Mouse (Mus musculus): Measurements from ENCODE around the gene Baiap2l2. TPM values are rescaled to one million over a fixed set of nuclear protein-coding genes. Genes with fewer than 3 reads are reported as not detected.

Gene Baiap2l2
- total and polyA plus RNA-seq, 2 experiments from 2014 or later: 1.7 to 6.8 TPM

DNA sequence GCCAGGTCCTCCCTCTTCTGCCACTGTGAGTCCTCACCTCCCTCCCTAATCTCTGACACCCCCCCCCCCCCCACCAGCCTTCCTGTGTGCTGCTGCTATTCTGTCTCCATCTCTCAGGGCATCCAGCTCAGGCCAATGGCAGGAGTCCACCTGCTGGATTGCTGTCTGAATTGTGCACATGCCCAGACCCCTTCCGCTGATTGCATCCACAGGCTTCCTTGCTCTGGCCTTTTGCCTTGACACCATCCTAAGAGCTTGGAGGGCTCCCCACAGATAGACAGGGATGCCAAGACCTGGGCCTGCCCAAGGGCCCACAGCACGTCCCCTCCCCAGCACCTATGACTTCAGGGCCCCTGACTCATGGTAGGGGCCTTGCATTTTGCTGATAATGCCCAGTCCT lies 75.0 kb downstream of the Baiap2l2 start:
- TF ChIP-seq CTCF (IDR thresholded peaks at IDR 0.05; ENCODE audit: low read depth): no peak
- Histone ChIP-seq H3K27ac (no peak overlapping the region), H3K4me3 (ENCODE audit: low read length) (no peak overlapping the region), H3K9me3 (ENCODE audit: low read length) (no peaks in the 10 kb centered on the region), H3K27me3 (ENCODE audit: insufficient read depth, low read length) (no peaks in the 10 kb centered on the region), H3K9ac (replicated peaks; ENCODE audit: low read length) (no peak overlapping the region), H3K4me1 (ENCODE audit: insufficient read depth, low read length) (no peaks in the 10 kb centered on the region), H3K4me2 (ENCODE audit: low read depth, low read length) (no peak overlapping the region), H3K36me3 (ENCODE audit: insufficient read depth, low read length) (no peaks in the 10 kb centered on the region)
- 38% methylated on average over 2 of the region's 2 CpGs for WGBS
- DNase-seq (ENCODE audit: low spot score) (no peak), ATAC-seq (no peak)

DNA sequence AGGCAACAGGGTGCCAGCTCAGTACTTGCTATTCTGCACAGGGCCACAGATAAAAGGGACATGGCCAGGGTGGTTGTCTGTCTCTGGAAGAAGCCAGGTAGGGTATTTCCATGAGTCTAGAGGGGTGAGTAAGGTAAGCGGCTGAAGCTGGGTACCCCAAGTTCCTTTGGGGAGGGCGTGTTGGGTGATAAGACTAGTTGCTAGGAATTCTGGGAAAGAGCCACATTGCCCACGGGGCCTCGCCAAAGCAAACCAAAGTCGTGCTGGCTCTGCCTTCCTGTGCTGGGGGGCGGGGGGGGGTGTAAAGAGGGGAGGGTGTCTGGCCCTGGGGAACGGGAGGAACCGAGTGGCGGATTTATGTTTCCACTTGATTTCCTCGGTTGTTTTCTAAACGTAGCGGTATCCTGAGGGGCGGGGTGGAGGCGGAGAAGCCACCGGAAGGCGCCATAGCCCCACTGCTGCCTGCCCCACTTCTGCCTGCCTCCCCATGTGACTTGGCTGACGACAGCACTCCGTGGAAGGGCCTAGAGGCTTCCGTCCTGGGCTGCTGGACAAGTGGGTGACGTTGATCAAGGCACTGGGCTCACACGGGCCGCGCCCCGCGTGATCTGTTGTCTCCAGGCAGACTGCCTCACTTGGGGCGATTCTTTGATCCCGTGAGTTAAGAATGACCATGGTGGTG lies 76.4 kb downstream of the Baiap2l2 start:
- DNase-seq (ENCODE audit: low spot score) (no peak), ATAC-seq (no peak)
- Histone ChIP-seq H3K4me1 (ENCODE audit: insufficient read depth, low read length) (no peaks in the 10 kb centered on the region), H3K9ac (replicated peaks; ENCODE audit: low read length) (no peak overlapping the region), H3K36me3 (ENCODE audit: insufficient read depth, low read length) (no peaks in the 10 kb centered on the region), H3K9me3 (ENCODE audit: low read length) (no peaks in the 10 kb centered on the region), H3K27ac (no peak overlapping the region), H3K27me3 (ENCODE audit: insufficient read depth, low read length) (no peaks in the 10 kb centered on the region), H3K4me2 (ENCODE audit: low read depth, low read length) (no peak overlapping the region), H3K4me3 (ENCODE audit: low read length) (no peak overlapping the region)
- WGBS: 78% methylated on average over 27 of the region's 27 CpGs
- no peak for TF ChIP-seq CTCF (IDR thresholded peaks at IDR 0.05; ENCODE audit: low read depth)

DNA sequence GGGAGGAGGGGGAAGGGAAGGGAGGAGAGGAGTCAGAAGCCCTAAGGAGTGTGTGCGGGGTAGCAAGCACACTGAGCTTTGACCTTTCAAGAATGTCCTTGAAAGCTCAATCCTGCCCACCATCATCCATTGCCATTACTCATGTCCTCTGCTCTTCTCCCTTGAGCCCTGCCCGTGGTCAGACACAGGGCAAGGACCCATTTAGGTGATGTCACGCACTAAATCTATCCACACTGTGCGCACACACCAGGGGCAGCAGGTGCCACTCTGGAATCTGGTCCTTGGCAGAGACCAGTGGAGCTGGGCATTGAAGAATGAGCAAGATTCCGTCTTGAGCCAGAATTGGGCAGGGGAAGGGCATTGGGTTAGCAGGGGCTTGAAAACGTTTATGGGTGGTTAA lies 77.1 kb downstream of the Baiap2l2 start:
- no peak overlapping the region for H3K4me3 ChIP-seq (ENCODE audit: low read length)
- H3K27me3 ChIP-seq (ENCODE audit: insufficient read depth, low read length): no peaks in the 10 kb centered on the region
- peak; percentile 46; the same call in 1 of the 2 replicates for ATAC-seq
- 77% methylated on average over 6 of the region's 6 CpGs for WGBS
- no peaks in the 10 kb centered on the region for H3K36me3 ChIP-seq (ENCODE audit: insufficient read depth, low read length)
- no peak overlapping the region for H3K27ac ChIP-seq
- no peaks in the 10 kb centered on the region for H3K4me1 ChIP-seq (ENCODE audit: insufficient read depth, low read length)
- H3K4me2 ChIP-seq (ENCODE audit: low read depth, low read length): no peak overlapping the region
- no peak overlapping the region for H3K9ac ChIP-seq (replicated peaks; ENCODE audit: low read length)
- no peak for TF ChIP-seq CTCF (IDR thresholded peaks at IDR 0.05; ENCODE audit: low read depth)
- H3K9me3 ChIP-seq (ENCODE audit: low read length): no peaks in the 10 kb centered on the region
- no peak for DNase-seq (ENCODE audit: low spot score)

Other genes with a start within 250 kb of the Baiap2l2 start
- gene Galr3, start 243.7 kb downstream of the Baiap2l2 start, total RNA-seq (2014; rRNA removed): 0.47 and 1.2 TPM in 2 replicates
- gene Galr3, start 243.7 kb downstream of the Baiap2l2 start, polyA plus RNA-seq (2015; fragmentation: Nextera tagmentation; extraction: Ambion mirVana): 0.20 and 0.25 TPM in 2 replicates
- gene Ankrd54, start 222.6 kb downstream of the Baiap2l2 start, total RNA-seq (2014; rRNA removed): 60.4 and 62.5 TPM in 2 replicates
- 36.7 and 42.4 TPM in 2 replicates for gene Ankrd54, start 222.6 kb downstream of the Baiap2l2 start, polyA plus RNA-seq (2015; fragmentation: Nextera tagmentation; extraction: Ambion mirVana)
- 221 and 229 TPM in 2 replicates for gene Eif3l, start 210.4 kb downstream of the Baiap2l2 start, total RNA-seq (2014; rRNA removed)
- gene Eif3l, start 210.4 kb downstream of the Baiap2l2 start, polyA plus RNA-seq (2015; fragmentation: Nextera tagmentation; extraction: Ambion mirVana): 163 and 164 TPM in 2 replicates
- gene Micall1, start 176.6 kb downstream of the Baiap2l2 start, total RNA-seq (2014; rRNA removed): 28.1 and 36.4 TPM in 2 replicates
- 8.0 and 9.5 TPM in 2 replicates for gene Micall1, start 176.6 kb downstream of the Baiap2l2 start, polyA plus RNA-seq (2015; fragmentation: Nextera tagmentation; extraction: Ambion mirVana)
- 49.9 and 50.1 TPM in 2 replicates for gene Polr2f, start 144.5 kb downstream of the Baiap2l2 start, total RNA-seq (2014; rRNA removed)
- gene Polr2f, start 144.5 kb downstream of the Baiap2l2 start, polyA plus RNA-seq (2015; fragmentation: Nextera tagmentation; extraction: Ambion mirVana): 326 and 334 TPM in 2 replicates
- gene 1700088E04Rik, start 144.3 kb downstream of the Baiap2l2 start, total RNA-seq (2014; rRNA removed): 6.0 and 10.1 TPM in 2 replicates
- gene 1700088E04Rik, start 144.3 kb downstream of the Baiap2l2 start, polyA plus RNA-seq (2015; fragmentation: Nextera tagmentation; extraction: Ambion mirVana): 18.0 and 21.4 TPM in 2 replicates
- 36.2 and 40.3 TPM in 2 replicates for gene Sox10, start 120.3 kb downstream of the Baiap2l2 start, total RNA-seq (2014; rRNA removed)
- 14.2 and 15.2 TPM in 2 replicates for gene Sox10, start 120.3 kb downstream of the Baiap2l2 start, polyA plus RNA-seq (2015; fragmentation: Nextera tagmentation; extraction: Ambion mirVana)
- gene Pick1, start 56.4 kb downstream of the Baiap2l2 start, total RNA-seq (2014; rRNA removed): 59.4 and 68.0 TPM in 2 replicates
- 67.7 and 70.0 TPM in 2 replicates for gene Pick1, start 56.4 kb downstream of the Baiap2l2 start, polyA plus RNA-seq (2015; fragmentation: Nextera tagmentation; extraction: Ambion mirVana)
- gene Gm49486, start 56.1 kb downstream of the Baiap2l2 start, total RNA-seq (2014; rRNA removed): 0.61 and 1.7 TPM in 2 replicates
- gene Gm49486, start 56.1 kb downstream of the Baiap2l2 start, polyA plus RNA-seq (2015; fragmentation: Nextera tagmentation; extraction: Ambion mirVana): 1.5 and 2.1 TPM in 2 replicates
- gene Slc16a8, start 30.8 kb downstream of the Baiap2l2 start, total RNA-seq (2014; rRNA removed): 1.0 and 2.0 TPM in 2 replicates
- gene Slc16a8, start 30.8 kb downstream of the Baiap2l2 start, polyA plus RNA-seq (2015; fragmentation: Nextera tagmentation; extraction: Ambion mirVana): 3.1 and 3.7 TPM in 2 replicates
- gene Pla2g6, start 42.9 kb upstream of the Baiap2l2 start, total RNA-seq (2014; rRNA removed): 24.3 and 28.8 TPM in 2 replicates
- 15.2 and 15.7 TPM in 2 replicates for gene Pla2g6, start 42.9 kb upstream of the Baiap2l2 start, polyA plus RNA-seq (2015; fragmentation: Nextera tagmentation; extraction: Ambion mirVana)
- 4.0 and 5.4 TPM in 2 replicates for gene Maff, start 61.1 kb upstream of the Baiap2l2 start, total RNA-seq (2014; rRNA removed)
- gene Maff, start 61.1 kb upstream of the Baiap2l2 start, polyA plus RNA-seq (2015; fragmentation: Nextera tagmentation; extraction: Ambion mirVana): 1.7 and 2.0 TPM in 2 replicates
- gene Tmem184b, start 118.0 kb upstream of the Baiap2l2 start, total RNA-seq (2014; rRNA removed): 72.4 and 113 TPM in 2 replicates
- gene Tmem184b, start 118.0 kb upstream of the Baiap2l2 start, polyA plus RNA-seq (2015; fragmentation: Nextera tagmentation; extraction: Ambion mirVana): 26.6 and 31.6 TPM in 2 replicates
- 323 and 374 TPM in 2 replicates for gene Csnk1e, start 170.0 kb upstream of the Baiap2l2 start, total RNA-seq (2014; rRNA removed)
- gene Csnk1e, start 170.0 kb upstream of the Baiap2l2 start, polyA plus RNA-seq (2015; fragmentation: Nextera tagmentation; extraction: Ambion mirVana): 158 and 178 TPM in 2 replicates
- 0.50 and 0.94 TPM in 2 replicates for gene Kcnj4, start 219.7 kb upstream of the Baiap2l2 start, total RNA-seq (2014; rRNA removed)
- not detected in 2 replicates for gene Kcnj4, start 219.7 kb upstream of the Baiap2l2 start, polyA plus RNA-seq (2015; fragmentation: Nextera tagmentation; extraction: Ambion mirVana)
- 6.4 and 9.6 TPM in 2 replicates for gene Kdelr3, start 230.9 kb upstream of the Baiap2l2 start, total RNA-seq (2014; rRNA removed)
- 8.1 and 9.5 TPM in 2 replicates for gene Kdelr3, start 230.9 kb upstream of the Baiap2l2 start, polyA plus RNA-seq (2015; fragmentation: Nextera tagmentation; extraction: Ambion mirVana)